Mouse (Mus musculus) forebrain, postnatal 0 days (tissue): ENCODE results near the gene Glod5. TPM values are rescaled to one million over a fixed set of nuclear protein-coding genes. Genes with fewer than 3 reads are reported as not detected.
"Not testable (repeated sequence)": the region's sequence is repeated elsewhere in the genome, so short reads cannot be mapped to it uniquely, and the experiment has no call there.

ENCODE experiments used
- ATAC-seq: fragments of 200-750 bp; cut with Nextera tagmentation; 2 replicates; pipeline ENCODE4 v1.8.0; 2017; ENCODE audit warnings: mild to moderate bottlenecking, moderate library complexity
- DNase-seq: peaks from one replicate; pipeline ENCODE4 v3.0.0-alpha.2; 2015
- H3K27ac ChIP-seq: fragments of 300-500 bp; sonication (generic); 2 replicates; pipeline ENCODE4 v1.5.1; 2014; ENCODE audit warnings: low read depth, mild to moderate bottlenecking, antibody characterized with exemption, low read length, moderate library complexity, mixed read lengths
- H3K27me3 ChIP-seq: fragments of 300-500 bp; sonication (generic); 2 replicates; pipeline ENCODE4 v1.6.1; 2014; ENCODE audit warnings: mild to moderate bottlenecking, low read length, mixed read lengths; ENCODE audit not compliant: insufficient read depth
- H3K36me3 ChIP-seq: fragments of 300-500 bp; sonication (generic); 2 replicates; pipeline ENCODE4 v1.6.1; 2014; ENCODE audit warnings: mild to moderate bottlenecking, moderate library complexity; ENCODE audit not compliant: insufficient read depth
- H3K4me1 ChIP-seq: fragments of 300-500 bp; sonication (generic); 2 replicates; pipeline ENCODE4 v1.6.1; 2014; ENCODE audit warnings: antibody characterized with exemption; ENCODE audit not compliant: insufficient read depth
- H3K4me2 ChIP-seq: fragments of 300-500 bp; sonication (generic); 2 replicates; pipeline ENCODE4 v1.6.1; 2014; ENCODE audit warnings: low read depth, mild to moderate bottlenecking, moderate library complexity
- H3K4me3 ChIP-seq: fragments of 300-500 bp; sonication (generic); 2 replicates; pipeline ENCODE4 v1.5.1; 2014; ENCODE audit warnings: low read depth, low read length, mixed read lengths
- H3K9ac ChIP-seq: fragments of 300-500 bp; sonication (generic); 2 replicates; pipeline ENCODE4 v1.6.1; 2014; ENCODE audit warnings: mild to moderate bottlenecking
- H3K9me3 ChIP-seq: fragments of 300-500 bp; sonication (generic); 2 replicates; pipeline ENCODE4 v1.6.1; 2016; ENCODE audit warnings: low read length
- CTCF ChIP-seq: sonication (generic); IDR thresholded peaks from 2 replicates; pipeline ENCODE4 v1.5.1; 2016; ENCODE audit warnings: antibody characterized with exemption, control low read depth, low read depth
- WGBS: fragments of 180-500 bp; shearing (Covaris S2); extraction: QIAGEN DNeasy Blood & Tissue Kit; methylation state at CpG from one replicate; pipeline ENCODE4 v1.1.7; 2014; 5-methylcytosine and 5-hydroxymethylcytosine counted together
- polyA plus RNA-seq: library from polyadenylated mRNA; unstranded; fragments of >200 nt; fragmentation: Nextera tagmentation; extraction: Ambion mirVana; gene quantifications from 2 replicates; pipeline ENCODE4 v1.2.1, GENCODE M21; 2015
- total RNA-seq: library from RNA; depleted of rRNA; stranded (reverse); fragments of >200 nt; gene quantifications from 2 replicates; pipeline ENCODE4 v1.2.3, GENCODE M21; 2014; rRNA removed

Gene Glod5
- total RNA-seq: 0.43 and 0.77 TPM in 2 replicates
- 0.45 and 1.2 TPM in 2 replicates for polyA plus RNA-seq

- TF ChIP-seq CTCF: no peak
- Histone ChIP-seq H3K4me2 (no peak within 1 kb of the TSS), H3K4me3 (no peak within 1 kb of the TSS), H3K9ac (no peak within 1 kb of the TSS), H3K27me3 (no peaks in the 10 kb centered on the region), H3K36me3 (no peaks in the 10 kb centered on the region), H3K9me3 (no peaks in the 10 kb centered on the region), H3K27ac (no peak within 1 kb of the TSS), H3K4me1 (no peaks in the 10 kb centered on the region)
- 66% methylated on average over 2 of the region's 2 CpGs for WGBS
- DNase-seq: no peak
- ATAC-seq: no peak
Measured at GRCm38 (mm10) chrX:8018286-8018685, at the start of gene Glod5. Gene Glod5 (minus strand): TSS chrX:8018492.

GRCm38 (mm10) chrX:8051044-8051781 is 32.9 kb upstream of the Glod5 start:
- not testable (repeated sequence) for DNase-seq, H3K4me3 ChIP-seq, H3K9me3 ChIP-seq, H3K4me1 ChIP-seq, H3K36me3 ChIP-seq, ATAC-seq, H3K27ac ChIP-seq, H3K27me3 ChIP-seq, H3K9ac ChIP-seq, H3K4me2 ChIP-seq
- WGBS: 87% methylated on average over 8 of the region's 8 CpGs

DNA sequence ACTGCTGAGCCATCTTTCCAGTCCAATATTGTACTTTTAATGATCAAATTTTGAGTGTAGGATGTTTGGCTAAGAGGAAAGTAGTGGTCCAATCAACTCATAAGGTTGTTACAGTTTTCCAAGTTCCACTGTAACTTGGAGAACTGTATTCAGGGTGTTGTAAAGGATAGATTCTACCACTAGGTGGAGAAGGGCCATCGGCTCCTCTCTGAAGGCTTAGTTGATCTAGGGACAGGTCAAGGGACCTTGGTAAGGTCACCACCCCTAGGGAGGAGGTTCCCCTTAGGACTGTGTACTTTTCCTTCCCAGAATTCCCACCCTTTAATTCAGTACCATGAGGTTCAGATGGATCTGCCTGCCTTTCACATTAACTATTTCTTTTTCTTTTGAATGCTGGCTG is 14.7 kb upstream of the Glod5 start:
- no peaks in the 10 kb centered on the region for H3K9me3 ChIP-seq
- H3K4me3 ChIP-seq: no peak overlapping the region
- H3K9ac ChIP-seq: no peak overlapping the region
- H3K27ac ChIP-seq: no peak overlapping the region
- no peaks in the 10 kb centered on the region for H3K36me3 ChIP-seq
- no peak for ATAC-seq
- no peak for DNase-seq
- 79% methylated on average over 1 of the region's 1 CpGs for WGBS
- no peaks in the 10 kb centered on the region for H3K27me3 ChIP-seq
- H3K4me1 ChIP-seq: no peaks in the 10 kb centered on the region
- no peak for TF ChIP-seq CTCF
- no peak overlapping the region for H3K4me2 ChIP-seq

- Histone ChIP-seq H3K27ac (no peak overlapping the region), H3K9ac (no peak overlapping the region), H3K4me1 (no peaks in the 10 kb centered on the region), H3K36me3 (no peaks in the 10 kb centered on the region), H3K4me3 (no peak overlapping the region), H3K27me3 (no peaks in the 10 kb centered on the region), H3K4me2 (no peak overlapping the region), H3K9me3 (no peaks in the 10 kb centered on the region)
- WGBS: 77% methylated on average over 4 of the region's 4 CpGs
- DNase-seq (no peak), ATAC-seq (no peak)
- no peak for TF ChIP-seq CTCF
Measured at GRCm38 (mm10) chrX:8026811-8027210, 8.5 kb upstream of the Glod5 start.

DNA sequence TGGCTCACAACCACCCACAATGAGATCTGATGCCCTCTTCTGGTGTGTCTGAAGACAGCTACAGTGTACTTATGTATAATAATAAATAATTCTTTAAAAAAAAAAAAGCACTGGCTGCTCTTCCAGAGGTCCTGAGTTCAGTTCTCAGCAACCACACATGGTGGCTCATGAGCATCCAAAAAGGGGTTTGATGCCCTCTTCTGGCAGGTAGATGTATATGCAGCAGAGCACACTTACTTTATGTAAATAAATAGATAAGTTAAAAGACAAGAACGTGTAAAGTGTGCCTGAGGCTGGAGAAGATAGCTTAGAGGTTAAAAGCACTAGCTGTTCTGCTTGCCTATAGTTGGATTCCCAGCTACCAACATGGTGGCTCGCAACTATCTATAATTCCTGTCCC is 6.5 kb upstream of the Glod5 start:
- WGBS: 63% methylated on average over 2 of the region's 2 CpGs
- Histone ChIP-seq H3K27ac (no peak overlapping the region), H3K4me2 (no peak overlapping the region), H3K27me3 (no peaks in the 10 kb centered on the region), H3K4me1 (no peaks in the 10 kb centered on the region), H3K9ac (no peak overlapping the region), H3K9me3 (no peaks in the 10 kb centered on the region), H3K36me3 (no peaks in the 10 kb centered on the region), H3K4me3 (no peak overlapping the region)
- no peak for TF ChIP-seq CTCF
- DNase-seq (no peak), ATAC-seq (no peak)

GRCm38 (mm10) chrX:8020111-8020778 is 2.0 kb upstream of the Glod5 start:
- Histone ChIP-seq H3K27me3 (no peaks in the 10 kb centered on the region), H3K4me1 (no peaks in the 10 kb centered on the region), H3K4me3 (no peak overlapping the region), H3K27ac (no peak overlapping the region), H3K9me3 (no peaks in the 10 kb centered on the region), H3K36me3 (no peaks in the 10 kb centered on the region), H3K9ac (no peak overlapping the region), H3K4me2 (no peak overlapping the region)
- peak; percentile 35 for TF ChIP-seq CTCF
- 63% methylated on average over 2 of the region's 2 CpGs for WGBS
- ATAC-seq (peak; percentile 20; the same call in 1 of the 2 replicates), DNase-seq (no peak)

GRCm38 (mm10) chrX:8017142-8017541 is 1.1 kb downstream of the Glod5 start:
- H3K4me1 ChIP-seq: no peaks in the 10 kb centered on the region
- peak; percentile 27; the same call in 1 of the 2 replicates for ATAC-seq
- no peaks in the 10 kb centered on the region for H3K9me3 ChIP-seq

DNA sequence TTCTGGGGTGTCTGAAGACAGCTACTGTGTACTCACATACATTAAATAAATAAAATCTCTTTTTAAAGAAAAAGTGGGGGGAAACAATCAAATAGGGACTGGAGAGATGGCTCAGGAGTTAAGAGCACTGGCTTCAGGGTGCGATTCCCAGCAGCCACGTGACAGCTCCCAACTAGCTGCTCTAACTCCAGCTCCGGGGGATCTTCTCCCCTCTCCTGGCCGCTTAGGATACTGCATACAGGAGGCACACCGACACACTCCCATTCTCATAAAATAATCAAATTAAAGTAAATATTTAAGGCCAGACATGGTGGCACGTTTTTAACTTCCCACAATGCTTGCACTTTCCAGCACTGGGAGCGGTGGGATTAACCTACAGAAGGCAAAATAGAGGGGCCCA is 2.6 kb downstream of the Glod5 start:
- not testable (repeated sequence) for H3K36me3 ChIP-seq, H3K27me3 ChIP-seq, H3K4me3 ChIP-seq, ATAC-seq, H3K27ac ChIP-seq, H3K9me3 ChIP-seq, H3K4me1 ChIP-seq, H3K9ac ChIP-seq, H3K4me2 ChIP-seq, DNase-seq
- 36% methylated on average over 7 of the region's 7 CpGs for WGBS

More at GRCm38 (mm10) chrX:8017142-8017541, 1.1 kb downstream of the Glod5 start:
- WGBS: 13% methylated on average over 5 of the region's 5 CpGs
- Histone ChIP-seq H3K4me3 (no peak overlapping the region), H3K27me3 (no peaks in the 10 kb centered on the region), H3K27ac (no peak overlapping the region), H3K9ac (no peak overlapping the region), H3K4me2 (no peak overlapping the region), H3K36me3 (no peaks in the 10 kb centered on the region)
- peak; percentile 64 for DNase-seq
- peak; percentile 65 for TF ChIP-seq CTCF
